Mouse (Mus musculus): Measurements from ENCODE around the gene Cygb.
"Not testable (repeated sequence)": the region's sequence is repeated elsewhere in the genome, so short reads cannot be mapped to it uniquely, and the experiment has no call there.

Cygb gene

GRCm38 (mm10) chr11:116674616-116675379, 20.7 kb upstream of the Cygb start:
- DNase-seq: peak; percentile 96

- no peak for DNase-seq
These were observed 19.3 kb upstream of the Cygb start for GRCm38 (mm10) chr11:116673410-116673809.

- DNase-seq: no peak
These were observed 18.5 kb upstream of the Cygb start for GRCm38 (mm10) chr11:116672595-116672994.

GRCm38 (mm10) chr11:116671845-116672434, 17.8 kb upstream of the Cygb start:
- DNase-seq: peak; percentile 45

GRCm38 (mm10) chr11:116671112-116671844, 17.2 kb upstream of the Cygb start:
- peak; percentile 98 for DNase-seq

GRCm38 (mm10) chr11:116670386-116670785, 16.3 kb upstream of the Cygb start:
- no peak for DNase-seq

- DNase-seq: no peak
These were observed 15.8 kb upstream of the Cygb start for GRCm38 (mm10) chr11:116669787-116670365.

GRCm38 (mm10) chr11:116669316-116669715, 15.2 kb upstream of the Cygb start:
- no peak for DNase-seq

GRCm38 (mm10) chr11:116668839-116669238, 14.7 kb upstream of the Cygb start:
- no peak for DNase-seq

- peak; percentile 73 for DNase-seq
These were observed 14.3 kb upstream of the Cygb start for GRCm38 (mm10) chr11:116668381-116668825.

- no peak for DNase-seq
These were observed 13.8 kb upstream of the Cygb start for GRCm38 (mm10) chr11:116667930-116668329.

- DNase-seq: not testable (repeated sequence)
These were observed 12.9 kb upstream of the Cygb start for GRCm38 (mm10) chr11:116667012-116667411.

- no peak for DNase-seq
These were observed 12.5 kb upstream of the Cygb start for GRCm38 (mm10) chr11:116666566-116666965.

- no peak for DNase-seq
These were observed 11.2 kb upstream of the Cygb start for GRCm38 (mm10) chr11:116665289-116665688.

GRCm38 (mm10) chr11:116661948-116662377, 7.8 kb upstream of the Cygb start:
- peak; percentile 61 for DNase-seq

- no peak for DNase-seq
These were observed 7.3 kb upstream of the Cygb start for GRCm38 (mm10) chr11:116661291-116661947.

GRCm38 (mm10) chr11:116660181-116660580, 6.1 kb upstream of the Cygb start:
- no peak for DNase-seq

GRCm38 (mm10) chr11:116659027-116659621, 5.0 kb upstream of the Cygb start:
- DNase-seq: no peak

GRCm38 (mm10) chr11:116658238-116658637, 4.1 kb upstream of the Cygb start:
- DNase-seq: no peak

- peak; percentile 95 for DNase-seq
These were observed 3.5 kb upstream of the Cygb start for GRCm38 (mm10) chr11:116657311-116658223.
